Comparison of ENCODE assay signal across 17 mouse cellular contexts in the genomic region with DNA sequence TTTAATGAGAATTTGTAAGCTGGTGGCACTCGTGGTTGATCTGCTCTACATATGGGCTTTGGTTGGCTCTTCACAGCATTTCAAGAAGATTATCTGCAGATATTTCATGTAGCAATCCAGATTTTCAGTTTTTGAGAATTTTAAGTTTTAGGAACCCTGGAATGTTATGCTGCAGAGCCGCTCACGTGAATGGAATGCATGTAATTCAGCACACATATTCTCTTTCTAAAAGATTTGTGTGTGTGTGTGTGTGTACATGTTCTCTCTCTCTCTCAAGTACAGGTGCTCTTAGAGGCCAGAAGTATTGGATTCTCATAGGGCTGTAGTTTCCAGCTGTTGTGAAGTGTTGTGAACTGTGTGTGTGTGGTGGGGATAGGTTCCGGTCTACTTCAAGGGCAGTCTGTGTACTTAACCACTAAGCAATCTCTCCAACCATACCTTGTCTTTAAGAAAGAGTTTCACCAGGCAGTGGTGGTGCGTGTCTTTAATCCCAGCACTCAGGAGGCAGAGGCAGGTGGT.
"Had no signal": no experiment of that assay in that cellular context is flagged by ENCODE, and none has a peak within 500 bp of the region (broad histone marks: within the 10 kb centered on the region; RNA-seq: fewer than 3 reads in every experiment).

No protein-coding gene starts in this region.

- H3K36me3 ChIP-seq: intestine, embryonic 15.5 days; kidney, embryonic 15.5 days; limb, embryonic 10.5 days; limb, embryonic 13.5 days; liver, embryonic 12.5 days; liver, embryonic 15.5 days had no signal

- H3K9ac ChIP-seq: intestine, embryonic 15.5 days; kidney, embryonic 15.5 days; limb, embryonic 13.5 days; liver, embryonic 12.5 days; liver, embryonic 15.5 days; lung, embryonic 14.5 days had no signal

- H3K4me3 ChIP-seq: intestine, embryonic 15.5 days; kidney, embryonic 15.5 days; limb, embryonic 10.5 days; limb, embryonic 13.5 days; liver, embryonic 12.5 days; liver, embryonic 15.5 days had no signal

- H3K4me2 ChIP-seq: intestine, embryonic 15.5 days; kidney, embryonic 15.5 days; limb, embryonic 13.5 days; liver, embryonic 12.5 days; liver, embryonic 15.5 days; lung, embryonic 14.5 days; midbrain, embryonic 11.5 days had no signal

- ATAC-seq: intestine, embryonic 15.5 days; liver, embryonic 12.5 days had no signal

- H3K27me3 ChIP-seq: intestine, embryonic 15.5 days; kidney, embryonic 15.5 days; limb, embryonic 13.5 days had no signal

- H3K4me1 ChIP-seq: intestine, embryonic 15.5 days had no signal

- H3K27ac ChIP-seq: intestine, embryonic 15.5 days; kidney, embryonic 15.5 days; limb, embryonic 10.5 days; limb, embryonic 13.5 days; liver, embryonic 12.5 days; liver, embryonic 15.5 days had no signal

- DNase-seq: kidney, adult 11 months; kidney, adult 8-10 months; kidney, postnatal 10 days; kidney, postnatal 36 days; liver; lung, embryonic 14.5 days; lung, postnatal 36 days; midbrain, embryonic 14.5 days; thymus, adult 18-20 months; thymus, postnatal 14 days had no signal

- H3K9me3 ChIP-seq: intestine, embryonic 15.5 days; kidney, embryonic 15.5 days; limb, embryonic 10.5 days; limb, embryonic 13.5 days; liver, embryonic 12.5 days; liver, embryonic 15.5 days had no signal
